Mouse (Mus musculus) left cerebral cortex, postnatal 4 days (tissue): ENCODE data around the gene Pih1d1. TPM values are rescaled to one million over a fixed set of nuclear protein-coding genes. Genes with fewer than 3 reads are reported as not detected.
A peak's percentile ranks its signal among the peaks of the same experiment; 100 is the strongest.
"Not testable (repeated sequence)": the region's sequence is repeated elsewhere in the genome, so short reads cannot be mapped to it uniquely, and the experiment has no call there.

Source experiments
- DNase-seq: peaks from one replicate; pipeline ENCODE4 v3.0.0-alpha.2; 2022
- intact Hi-C: fragments of 180-260 bp; cut with DNase I; formaldehyde crosslinking; loops from one replicate; pipeline ENCODE4 v1.15.1; 2025
- total RNA-seq, 2 experiments: library from RNA; stranded (reverse); gene quantifications; 2 replicates each; pipeline ENCODE4 v1.2.3; 2021

The Pih1d1 gene
- total RNA-seq = 100 to 1,000 TPM; 100 to 101 TPM

DNA sequence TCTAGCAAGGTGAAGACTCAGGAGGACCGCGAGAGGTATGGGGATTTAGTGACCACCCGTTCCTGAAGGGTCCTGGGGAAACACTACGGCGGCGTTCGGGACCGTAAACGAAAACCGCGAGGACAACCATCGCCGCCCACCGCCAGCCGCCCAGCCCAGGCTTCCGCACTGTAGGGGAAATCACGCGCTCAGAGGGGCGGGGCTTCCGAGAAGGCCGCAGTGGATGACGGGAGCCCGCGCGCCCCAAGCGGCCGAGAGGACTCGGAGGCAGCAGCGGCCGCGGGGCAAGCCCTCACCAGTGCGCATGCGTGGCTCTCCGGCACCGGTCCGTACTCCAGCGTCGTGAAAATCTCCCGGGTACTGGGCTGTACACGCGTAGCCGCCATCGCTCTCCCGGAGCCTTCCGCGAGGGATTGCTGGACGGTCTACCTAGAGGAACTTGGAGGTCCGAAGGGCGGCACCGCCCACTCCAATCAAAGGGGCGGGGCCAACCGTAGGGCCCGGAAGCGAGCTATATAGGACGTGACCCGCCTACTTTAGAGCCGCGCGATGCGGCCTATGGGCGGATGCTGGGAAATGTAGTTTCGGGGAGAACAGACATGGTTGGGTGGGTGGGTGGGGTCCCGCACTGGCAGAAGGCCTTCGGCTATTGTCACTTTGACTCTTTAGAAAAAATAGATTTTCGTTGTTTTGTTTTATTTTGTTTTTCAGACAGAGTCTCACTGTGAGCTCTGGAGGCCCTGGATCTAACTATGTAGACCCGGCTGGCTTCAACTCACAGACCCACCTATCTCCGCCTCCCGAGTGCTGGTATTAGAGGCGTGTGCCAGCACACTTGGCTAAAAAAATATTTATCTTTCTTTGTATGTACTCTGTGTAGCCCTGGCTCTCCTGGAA is at the start of gene Pih1d1, which contains the start of gene Aldh16a1:
TSS of gene Pih1d1 (plus strand) at position 208 of the 897 bp plus-strand sequence.
TSS of gene Aldh16a1 (minus strand) at position 489 of the 897 bp plus-strand sequence.
- intact Hi-C loops = no loop called here
- peak; percentile 99 for DNase-seq

DNA sequence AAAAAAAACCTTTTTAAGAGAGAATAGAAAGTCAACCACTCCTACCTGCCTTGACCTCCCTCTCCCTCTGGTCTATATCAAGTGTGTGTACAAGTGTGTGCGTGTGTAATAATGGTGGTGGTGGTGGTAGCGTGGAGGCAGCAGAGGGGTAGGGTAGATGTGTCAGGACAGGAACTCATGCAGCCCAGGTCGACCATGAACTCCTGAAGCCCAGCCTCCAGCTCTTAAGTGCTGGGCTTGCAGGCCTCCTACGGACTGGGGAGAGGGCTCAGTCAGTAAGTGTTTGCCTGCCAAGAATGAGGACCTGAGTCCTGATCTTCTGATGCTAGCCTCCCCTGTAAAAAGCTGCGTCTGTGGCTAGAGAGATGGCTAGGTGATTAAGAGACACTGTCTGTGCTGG is 49.2 kb upstream of the Pih1d1 start:
- intact Hi-C loops = no loop called here
- no peak for DNase-seq

DNA sequence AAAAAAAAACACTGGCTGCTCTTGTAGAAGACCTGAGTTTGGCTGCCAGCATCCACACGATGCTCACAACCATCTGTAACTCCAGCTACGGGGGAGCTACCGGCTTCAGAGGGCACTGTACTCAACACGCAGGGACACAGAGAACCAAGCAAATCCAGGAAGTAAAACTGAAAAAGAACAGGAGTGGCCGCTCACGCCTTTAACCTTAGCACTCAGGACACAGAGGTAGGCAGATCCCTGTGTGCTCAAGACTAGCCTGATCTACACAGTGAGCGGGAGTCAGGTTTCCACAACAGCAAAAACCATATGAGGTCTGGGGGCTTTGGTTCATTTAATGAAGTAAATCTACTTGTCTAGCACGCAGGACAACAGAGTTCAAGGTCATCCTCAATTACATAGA is 48.6 kb upstream of the Pih1d1 start:
- intact Hi-C loops = no loop called here
- no peak for DNase-seq

DNA sequence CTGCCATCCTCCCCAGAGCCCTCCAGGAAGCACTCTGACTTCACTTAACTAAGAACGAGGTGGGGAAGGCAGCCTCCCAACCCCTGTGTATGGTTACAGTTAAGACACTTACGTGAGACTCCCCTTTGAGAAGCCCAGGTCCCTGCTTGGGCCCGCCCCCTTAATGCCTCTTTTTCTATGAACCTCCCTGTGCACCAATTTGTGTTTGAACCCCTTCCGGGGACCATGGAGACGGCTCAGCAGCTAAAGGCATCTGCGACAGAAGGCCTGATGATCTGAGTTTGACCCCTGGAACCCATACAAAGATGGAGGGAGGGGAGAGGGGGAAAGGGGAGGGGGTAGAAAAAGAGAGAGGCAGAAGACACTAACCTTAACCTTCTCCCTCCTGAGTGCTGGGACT is 47.7 kb upstream of the Pih1d1 start:
- no peak for DNase-seq
- intact Hi-C loops = no loop called here

DNA sequence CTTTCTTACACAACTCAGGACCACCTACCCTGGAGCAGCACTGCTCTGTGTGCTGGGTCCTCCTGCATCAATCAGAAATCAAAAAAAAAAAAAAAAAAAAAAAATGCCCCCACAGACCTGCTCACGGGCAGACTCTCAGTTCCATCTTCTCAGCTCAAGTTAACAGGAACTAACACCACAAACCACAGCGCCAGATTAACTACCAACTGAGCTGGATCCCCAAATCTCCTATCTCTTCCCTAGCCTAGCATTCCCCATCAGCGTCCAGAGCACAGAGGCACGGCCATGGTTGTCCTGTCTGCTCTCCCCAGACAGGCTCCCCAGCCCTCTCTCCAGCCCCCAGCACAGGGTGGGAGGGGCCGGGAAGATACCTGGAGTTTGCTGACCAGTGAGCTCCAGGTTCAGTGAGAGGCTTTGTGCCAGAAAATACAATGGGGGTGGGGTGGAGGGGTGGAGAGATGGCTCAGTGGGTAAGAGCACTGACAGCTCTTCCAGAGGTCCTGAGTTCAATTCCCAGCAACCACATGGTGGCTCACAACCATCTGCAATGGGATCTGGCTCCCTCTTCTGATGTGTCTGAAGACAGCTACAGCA is 47.0 kb upstream of the Pih1d1 start:
- intact Hi-C loops = no loop called here
- no peak for DNase-seq

DNA sequence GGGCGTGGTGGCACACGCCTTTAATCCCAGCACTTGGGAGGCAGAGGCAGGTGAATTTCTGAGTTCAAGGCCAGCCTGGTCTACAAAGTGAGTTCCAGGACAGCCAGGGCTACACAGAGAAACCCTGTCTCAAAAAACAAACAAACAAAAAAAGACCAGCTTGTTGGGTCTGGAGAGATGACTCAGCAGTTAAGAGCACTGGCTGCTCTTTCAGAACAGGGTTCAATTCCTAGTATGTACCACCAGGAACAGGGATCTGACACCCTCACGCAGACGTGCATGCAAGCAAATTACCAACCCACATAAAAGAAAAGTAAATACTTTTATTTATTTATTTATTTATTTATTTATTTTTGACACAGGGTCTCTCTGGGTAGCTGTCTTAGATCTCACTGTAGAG is 44.0 kb upstream of the Pih1d1 start:
- intact Hi-C loops, DNase-seq: not testable (repeated sequence)

DNA sequence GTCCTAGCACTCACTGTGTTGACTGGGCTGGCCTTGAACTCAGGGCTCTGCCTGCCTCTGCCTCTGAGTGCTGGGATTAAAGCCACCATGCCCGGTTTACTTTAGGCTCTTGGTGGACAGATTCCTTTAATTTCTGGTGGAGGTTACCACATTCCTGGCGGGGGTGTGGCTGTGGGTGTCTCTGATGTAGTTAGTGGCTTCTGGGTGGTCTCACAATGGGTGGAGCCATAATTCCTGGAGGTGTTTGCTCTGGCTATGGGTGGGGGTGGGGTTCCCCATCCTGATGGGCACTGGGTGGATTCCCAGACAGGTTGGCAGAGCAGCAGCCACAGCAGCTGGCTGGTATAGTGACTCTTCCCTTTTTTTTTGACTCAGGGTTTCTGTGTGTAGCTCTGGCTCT is 42.2 kb upstream of the Pih1d1 start:
- intact Hi-C loops = no loop called here

DNA sequence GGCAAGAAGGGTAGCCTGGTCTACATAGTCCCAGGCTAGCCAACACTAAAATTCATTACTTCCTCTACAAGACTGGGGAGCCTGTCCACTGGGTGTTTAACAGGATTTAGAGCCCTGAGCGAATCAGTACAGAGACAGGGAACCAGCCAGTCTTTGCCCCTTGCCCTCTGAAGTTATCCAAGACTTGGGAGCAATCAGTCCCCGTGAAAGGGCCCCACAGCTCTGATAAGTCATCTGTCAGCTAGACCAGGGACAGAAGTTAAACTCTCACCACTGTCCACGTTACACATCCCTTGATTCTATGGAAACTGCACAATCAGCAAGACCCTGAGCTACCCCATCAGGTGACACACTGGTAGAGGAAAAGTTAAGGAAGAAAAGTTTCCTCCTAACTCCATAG is 41.6 kb upstream of the Pih1d1 start:
- no peak for DNase-seq
- intact Hi-C loops = no loop called here

More for the DNA sequence above, 42.2 kb upstream of the Pih1d1 start:
- no peak for DNase-seq

DNA sequence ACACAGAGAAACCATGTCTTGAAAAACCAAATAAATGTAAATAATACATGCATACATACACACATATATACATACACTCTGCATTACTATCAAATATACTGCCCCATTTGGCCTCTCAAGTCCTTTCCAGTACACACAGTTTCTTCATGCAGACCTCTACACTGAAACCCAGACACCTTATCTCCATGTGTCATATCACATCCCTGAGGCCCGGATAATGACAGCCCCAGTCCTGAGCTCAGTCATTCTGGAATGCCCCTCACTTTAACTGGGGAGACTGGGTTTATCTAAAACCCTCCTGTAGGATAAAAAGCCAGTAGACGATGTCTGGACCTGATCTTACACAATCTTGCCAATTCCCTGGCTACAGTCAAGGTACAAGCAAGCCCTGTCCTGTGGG is 40.6 kb upstream of the Pih1d1 start:
- DNase-seq = no peak
- intact Hi-C loops = no loop called here

DNA sequence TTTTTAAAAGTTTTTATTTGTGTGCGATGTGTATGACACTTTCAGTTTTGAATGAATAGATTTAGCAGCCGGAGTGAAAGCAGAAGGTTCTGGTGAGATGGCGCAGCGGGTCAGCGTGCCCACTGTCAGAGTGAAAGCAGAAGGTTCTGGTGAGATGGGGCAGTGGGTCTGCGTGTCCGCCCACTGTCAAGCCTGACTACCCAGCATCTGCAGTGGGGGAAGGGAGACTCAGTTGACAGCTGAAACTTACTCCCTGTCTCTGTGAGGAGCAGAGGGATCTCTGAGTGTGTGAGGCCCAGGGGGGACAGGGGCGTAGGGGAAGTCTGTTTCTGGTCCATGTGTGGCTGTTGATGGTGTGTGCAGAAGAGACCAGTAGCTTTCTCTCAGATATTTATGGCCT is 36.5 kb upstream of the Pih1d1 start:
- intact Hi-C loops = no loop called here
- DNase-seq = no peak

DNA sequence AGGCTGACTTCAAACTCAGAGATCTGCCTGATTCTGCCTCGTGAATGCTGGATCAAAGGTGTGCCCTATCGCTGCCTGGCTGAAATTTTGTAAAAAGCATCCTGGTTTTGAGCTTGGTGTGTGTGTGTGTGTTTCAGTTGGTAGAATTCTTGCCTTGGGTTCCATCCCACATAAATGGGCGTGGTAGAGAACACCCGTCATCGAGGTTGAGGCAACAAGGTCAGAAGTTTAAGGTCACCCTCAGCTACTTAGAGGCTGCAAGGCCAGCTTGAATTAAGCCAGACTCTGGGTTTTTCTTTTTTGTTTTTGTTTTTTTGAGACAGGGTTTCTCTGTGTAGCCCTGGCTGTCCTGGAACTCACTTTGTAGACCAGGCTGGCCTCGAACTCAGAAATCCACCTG is 35.8 kb upstream of the Pih1d1 start:
- intact Hi-C loops = no loop called here
- no peak for DNase-seq

DNA sequence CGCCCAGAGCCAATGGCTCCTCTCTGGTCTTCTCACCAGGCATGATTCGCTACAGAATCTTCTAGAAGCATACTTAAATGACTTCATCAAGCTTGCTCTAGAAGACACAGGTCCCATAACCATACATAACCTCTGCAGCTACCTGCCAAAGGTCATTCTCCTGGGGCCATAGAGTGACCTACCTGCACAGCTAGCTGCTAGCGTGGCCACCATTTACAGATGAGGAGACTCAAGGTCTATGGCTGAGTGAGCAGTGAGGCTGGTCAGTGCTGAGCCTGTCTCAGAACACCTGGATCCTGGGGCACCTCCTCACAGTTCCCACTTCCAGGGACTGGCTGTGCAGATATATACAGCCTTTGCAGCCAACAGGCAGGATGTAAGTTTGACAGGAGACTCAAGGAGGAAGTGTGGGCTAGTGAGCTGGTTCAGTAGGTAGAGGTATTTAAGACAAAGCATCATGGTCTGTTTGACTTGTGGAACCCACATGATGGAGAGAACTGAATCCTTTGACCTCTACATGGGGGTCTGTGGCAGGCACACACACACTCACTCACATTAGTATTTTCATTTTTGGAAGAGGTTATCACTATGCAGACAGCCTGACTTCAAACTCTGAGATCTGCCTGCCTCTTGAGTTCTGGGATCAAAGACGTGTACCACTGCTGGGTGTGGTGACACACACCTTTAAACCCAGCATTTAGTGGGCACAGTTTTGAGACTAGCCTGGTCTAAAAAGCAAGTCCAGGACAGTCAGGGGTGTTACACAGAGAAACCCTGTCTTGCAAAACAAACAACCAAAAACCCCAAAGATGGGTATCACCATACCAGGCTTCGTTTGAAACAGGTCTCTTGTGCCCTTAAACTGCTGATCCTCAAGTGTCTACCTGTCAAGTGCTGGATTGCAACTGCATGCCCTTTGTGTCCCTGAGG is 34.1 kb upstream of the Pih1d1 start:
- intact Hi-C loops = no loop called here
- DNase-seq = no peak

DNA sequence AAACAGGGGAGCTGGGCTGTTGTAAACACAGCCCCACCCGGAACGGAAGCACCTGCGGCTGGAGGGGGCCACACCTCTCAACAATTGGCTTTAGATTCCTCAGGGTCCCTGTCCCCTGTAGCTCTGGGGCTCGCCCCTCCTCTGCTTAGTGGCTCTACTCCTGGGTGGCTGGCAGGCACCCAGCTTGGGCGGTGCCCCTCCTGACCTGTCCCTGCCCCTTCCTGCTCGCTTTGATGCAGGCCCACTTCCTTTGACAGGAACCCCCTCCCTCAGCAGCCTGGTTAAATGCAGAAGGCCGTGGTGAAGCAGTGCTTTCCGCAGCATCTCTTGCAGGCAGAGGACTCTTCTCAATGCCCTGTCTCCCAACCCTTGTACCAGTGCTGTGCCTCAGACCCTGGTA is 32.7 kb upstream of the Pih1d1 start:
- no peak for DNase-seq
- intact Hi-C loops = no loop called here

DNA sequence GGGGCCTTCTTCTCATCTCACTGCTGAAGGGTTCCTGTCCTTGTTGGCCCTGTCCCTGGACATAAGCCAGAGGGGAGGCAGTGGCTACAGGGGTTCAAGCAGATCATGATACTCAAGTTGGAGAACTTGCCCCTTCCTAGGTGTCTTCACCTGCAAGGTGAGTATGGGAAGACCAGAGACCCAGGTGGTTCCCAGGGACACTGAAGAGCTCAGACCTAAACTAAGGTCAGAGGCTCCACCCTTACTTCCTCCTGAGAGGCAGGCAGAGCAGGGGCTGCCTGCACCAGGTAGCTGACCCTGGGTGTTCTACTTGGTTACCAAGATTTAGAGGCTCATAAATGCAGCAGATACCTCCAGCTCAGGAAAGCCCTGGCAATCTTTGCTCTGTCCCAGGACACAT is 32.1 kb upstream of the Pih1d1 start:
- no peak for DNase-seq
- intact Hi-C loops = no loop called here

DNA sequence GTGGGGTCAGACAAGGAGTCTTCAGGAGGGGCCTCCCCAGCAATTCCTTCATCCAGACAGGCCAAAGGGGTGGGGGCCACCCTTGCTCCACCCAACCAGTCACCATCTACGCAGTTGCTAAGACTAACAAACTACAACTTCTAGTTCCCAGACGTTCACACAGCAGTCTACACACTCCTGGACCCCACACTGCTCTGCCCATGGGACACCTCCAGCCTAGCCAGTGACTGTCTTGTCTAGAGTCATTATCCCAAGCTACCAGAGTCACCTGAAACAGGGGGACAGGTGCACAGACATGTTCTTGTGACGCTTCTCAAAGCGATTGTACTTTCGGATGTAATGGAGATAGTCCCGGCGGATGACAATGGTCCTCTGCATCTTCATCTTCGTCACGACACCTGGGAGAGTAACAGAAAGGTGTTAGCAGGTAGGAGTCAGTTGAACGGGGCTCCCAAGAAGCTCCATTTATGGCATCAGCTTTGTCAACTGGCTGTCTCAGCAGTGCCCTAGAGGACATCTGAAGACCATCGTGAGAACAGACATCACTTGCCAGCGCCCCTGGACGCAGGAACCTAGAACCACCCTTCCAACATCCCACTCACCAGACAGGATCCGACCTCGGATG is 31.4 kb upstream of the Pih1d1 start:
- intact Hi-C loops = no loop called here
- no peak for DNase-seq

DNA sequence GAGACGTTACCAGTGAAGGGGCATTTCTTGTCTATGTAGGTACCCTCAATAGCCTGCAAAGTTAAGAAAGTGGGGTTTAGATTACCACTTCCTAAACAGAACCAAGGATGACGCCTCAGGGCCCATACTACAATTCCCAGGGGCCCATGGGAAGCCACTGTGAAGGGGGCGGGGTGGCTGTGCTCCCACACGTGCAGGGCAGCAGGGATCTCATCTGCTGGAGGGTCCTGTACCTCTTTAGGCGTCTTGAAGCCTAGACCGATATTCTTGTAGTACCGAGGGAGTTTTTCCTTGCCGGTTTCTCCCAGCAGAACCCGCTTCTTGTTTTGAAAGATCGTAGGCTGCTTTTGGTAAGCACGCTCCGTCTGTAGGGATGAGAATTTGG is 30.9 kb upstream of the Pih1d1 start:
- intact Hi-C loops = no loop called here
- peak; percentile 48 for DNase-seq

DNA sequence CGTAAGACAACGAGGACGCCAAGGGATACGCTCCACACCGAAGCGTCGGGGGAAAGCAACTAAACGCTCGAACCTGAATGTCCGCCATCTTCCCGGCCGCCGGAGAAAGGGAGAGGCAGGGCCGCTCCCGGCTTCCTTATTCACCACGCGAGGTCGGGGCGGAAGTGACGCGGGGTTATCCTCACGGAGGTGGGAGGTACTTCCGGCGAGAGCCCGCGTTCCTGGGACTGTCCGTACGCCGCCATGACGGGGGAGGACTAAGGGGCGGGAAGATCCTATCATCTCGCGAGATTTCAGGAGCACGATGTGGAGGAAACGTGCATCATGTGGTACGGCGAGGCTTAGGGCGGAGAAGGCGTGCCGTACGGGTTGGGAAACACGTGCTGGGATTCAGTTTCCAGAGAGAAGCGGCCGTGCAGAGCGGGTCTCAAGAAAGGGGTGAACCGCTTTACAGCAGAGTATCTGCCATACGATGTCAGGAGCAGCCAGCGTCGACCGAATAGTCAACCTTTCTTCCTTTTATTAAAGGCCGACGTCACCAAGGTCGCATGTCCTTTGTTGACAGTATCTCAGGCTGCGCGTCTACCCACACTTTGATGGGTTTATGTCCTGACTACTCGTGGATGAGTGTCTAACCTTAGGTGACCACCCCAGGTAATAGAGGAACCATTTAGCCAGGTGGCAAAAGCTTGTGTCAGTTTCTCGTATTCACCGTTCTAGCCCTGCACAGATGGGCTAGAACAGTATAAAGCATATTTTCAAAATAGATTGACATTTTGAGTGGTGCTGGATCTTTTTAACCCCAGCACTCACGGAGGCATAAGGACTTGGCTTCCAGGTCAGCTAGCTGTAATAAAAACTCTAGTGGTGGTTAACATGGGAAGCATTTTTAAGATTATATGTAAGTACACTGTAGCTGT is 29.6 kb upstream of the Pih1d1 start, which contains the start of gene Rps11:
TSS of gene Rps11 (minus strand) at position 216 of the 920 bp plus-strand sequence.
- intact Hi-C loops = no loop called here
- DNase-seq = peak; percentile 99

DNA sequence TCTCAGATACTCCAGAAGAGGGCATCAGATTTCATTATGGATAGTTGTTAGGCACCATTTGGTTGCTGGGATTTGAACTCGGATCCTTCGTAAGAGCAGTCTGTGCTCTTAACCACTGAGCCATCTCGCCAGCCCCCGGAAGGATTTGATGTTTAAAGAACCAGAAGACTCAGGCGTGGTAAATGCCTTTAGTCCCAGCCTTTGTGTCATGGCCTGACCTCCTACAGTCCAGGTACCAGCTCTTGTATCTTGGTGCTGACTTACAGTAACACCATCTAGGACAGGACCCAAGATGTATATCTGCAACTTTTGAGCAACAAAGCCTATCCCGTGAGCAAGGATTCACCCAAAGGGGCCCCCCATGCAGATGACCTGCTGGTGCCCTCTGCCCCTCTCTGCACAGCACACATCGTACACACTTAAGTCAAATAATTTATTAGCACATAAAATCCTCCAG is 28.9 kb upstream of the Pih1d1 start:
- intact Hi-C loops = no loop called here
- DNase-seq = no peak

DNA sequence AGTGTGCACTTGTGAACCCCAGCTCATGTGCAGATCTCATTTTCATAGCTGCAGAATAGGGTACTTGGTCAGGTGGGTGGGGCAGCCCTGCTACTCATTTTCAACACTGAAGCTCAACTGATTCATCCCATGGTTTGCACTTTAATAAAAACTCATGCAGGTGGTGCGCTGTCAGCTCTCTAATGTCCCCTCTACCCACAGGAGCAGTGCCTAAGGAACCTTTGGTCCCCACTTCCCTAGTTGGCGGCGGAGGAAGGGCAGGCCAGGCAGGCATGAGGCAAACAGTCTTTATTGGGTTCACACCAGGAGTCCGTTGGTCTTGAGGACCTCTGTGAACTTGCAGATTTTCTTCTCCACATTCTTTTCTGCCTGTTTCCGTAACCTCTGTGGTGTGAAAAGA is 28.5 kb upstream of the Pih1d1 start:
- DNase-seq, intact Hi-C loops: not testable (repeated sequence)
